Mouse (Mus musculus) embryonic facial prominence, embryonic 12.5 days (tissue): Measurements from ENCODE around the gene Gsn. TPM values are rescaled to one million over a fixed set of nuclear protein-coding genes. Genes with fewer than 3 reads are reported as not detected.

Source experiments
- ATAC-seq: fragments of 200-750 bp; cut with Nextera tagmentation; 2 replicates; pipeline ENCODE4 v1.8.0; 2017; ENCODE audit not compliant: insufficient number of reproducible peaks, insufficient read depth, low FRiP score, low TSS enrichment
- H3K27ac ChIP-seq: fragments of 300-500 bp; sonication (generic); 2 replicates; pipeline ENCODE4 v1.5.1; 2016; ENCODE audit warnings: mild to moderate bottlenecking
- H3K27me3 ChIP-seq: fragments of 300-500 bp; sonication (generic); 2 replicates; pipeline ENCODE4 v1.6.1; 2016; ENCODE audit warnings: mild to moderate bottlenecking, moderate library complexity
- H3K36me3 ChIP-seq: fragments of 300-500 bp; sonication (generic); 2 replicates; pipeline ENCODE4 v1.6.1; 2016; ENCODE audit warnings: mild to moderate bottlenecking
- H3K4me1 ChIP-seq: fragments of 300-500 bp; sonication (generic); 2 replicates; pipeline ENCODE4 v1.6.1; 2016
- H3K4me2 ChIP-seq: fragments of 300-500 bp; sonication (generic); replicated peaks from 2 replicates; pipeline ENCODE4 v1.6.1; 2016; ENCODE audit warnings: mild to moderate bottlenecking, moderate library complexity
- H3K4me3 ChIP-seq: fragments of 300-500 bp; sonication (generic); 2 replicates; pipeline ENCODE4 v1.5.1; 2016; ENCODE audit warnings: mild to moderate bottlenecking
- H3K9ac ChIP-seq: fragments of 300-500 bp; sonication (generic); 2 replicates; pipeline ENCODE4 v1.6.1; 2016; ENCODE audit warnings: mild to moderate bottlenecking, moderate library complexity
- H3K9me3 ChIP-seq: fragments of 300-500 bp; sonication (generic); 2 replicates; pipeline ENCODE4 v1.6.1; 2016; ENCODE audit warnings: mild to moderate bottlenecking, moderate library complexity
- WGBS: fragments of 180-500 bp; shearing (Covaris S2); methylation state at CpG from one replicate; pipeline ENCODE4 v1.1.7; 2016; 5-methylcytosine and 5-hydroxymethylcytosine counted together
- polyA plus RNA-seq: library from polyadenylated mRNA; unstranded; fragments of >200 nt; fragmentation: Nextera tagmentation; extraction: Ambion mirVana; gene quantifications from 2 replicates; pipeline ENCODE4 v1.2.1, GENCODE M21; 2016

The Gsn gene
- polyA plus RNA-seq, 1 experiment from 2014 or later: 130 TPM

- no peak for ATAC-seq
- no peak overlapping the region for H3K27ac ChIP-seq
- H3K27me3 ChIP-seq: no peaks in the 10 kb centered on the region
- H3K4me2 ChIP-seq: no peak overlapping the region
- H3K9ac ChIP-seq: no peak overlapping the region
- H3K4me1 ChIP-seq: peaks cover 18% of the 10 kb centered on the region
- no peaks in the 10 kb centered on the region for H3K36me3 ChIP-seq
- no peak overlapping the region for H3K4me3 ChIP-seq
- no peaks in the 10 kb centered on the region for H3K9me3 ChIP-seq
Measured at GRCm38 (mm10) chr2:35333670-35334069, 77.5 kb downstream of the Gsn start.

- Histone ChIP-seq H3K4me1 (peaks cover 18% of the 10 kb centered on the region), H3K9ac (peak overlapping the region; percentile 68; the same call in 1 of the 2 replicates), H3K9me3 (no peaks in the 10 kb centered on the region), H3K4me3 (peak overlapping the region; percentile 71), H3K27me3 (no peaks in the 10 kb centered on the region), H3K4me2 (peak overlapping the region; percentile 98), H3K36me3 (no peaks in the 10 kb centered on the region), H3K27ac (no peak overlapping the region)
- WGBS: 3% methylated on average over 7 of the region's 7 CpGs
- no peak for ATAC-seq
Measured at GRCm38 (mm10) chr2:35335620-35336019, 79.4 kb downstream of the Gsn start.

- H3K4me2 ChIP-seq: peak within 1 kb of the TSS; percentile 98
- peak within 1 kb of the TSS; percentile 86 for H3K27ac ChIP-seq
- no peaks in the 10 kb centered on the region for H3K36me3 ChIP-seq
- peak within 1 kb of the TSS; percentile 71 for H3K4me3 ChIP-seq
- H3K9ac ChIP-seq: peak within 1 kb of the TSS; percentile 68
- no peaks in the 10 kb centered on the region for H3K27me3 ChIP-seq
- H3K4me1 ChIP-seq: peaks cover 18% of the 10 kb centered on the region
- under 1% methylated on average over 45 of the region's 45 CpGs for WGBS
- peak; percentile 97 for ATAC-seq
- H3K9me3 ChIP-seq: no peaks in the 10 kb centered on the region
Measured at GRCm38 (mm10) chr2:35336388-35337280, 80.5 kb downstream of the Gsn start, which contains the start of gene Stom. Gene Stom (minus strand): TSS chr2:35336976.

- ATAC-seq: no peak
Measured at GRCm38 (mm10) chr2:35337419-35337818, 81.2 kb downstream of the Gsn start.

GRCm38 (mm10) chr2:35338036-35338435 lies 81.9 kb downstream of the Gsn start:
- Histone ChIP-seq H3K36me3 (no peaks in the 10 kb centered on the region), H3K27me3 (no peaks in the 10 kb centered on the region), H3K4me1 (peaks cover 18% of the 10 kb centered on the region), H3K9ac (no peak overlapping the region), H3K4me3 (no peak overlapping the region), H3K9me3 (no peaks in the 10 kb centered on the region), H3K4me2 (no peak overlapping the region), H3K27ac (0 out of 2 replicates have a peak overlapping the region, but pooled peaks have one; percentile 1)
- WGBS: 75% methylated on average over 1 of the region's 1 CpGs
- ATAC-seq: no peak

More at GRCm38 (mm10) chr2:35337419-35337818, 81.2 kb downstream of the Gsn start:
- WGBS: 45% methylated on average over 10 of the region's 10 CpGs
- Histone ChIP-seq H3K9me3 (no peaks in the 10 kb centered on the region), H3K27me3 (no peaks in the 10 kb centered on the region), H3K36me3 (no peaks in the 10 kb centered on the region), H3K4me3 (peak overlapping the region; percentile 71; the same call in 1 of the 2 replicates), H3K9ac (peak overlapping the region; percentile 68; the same call in 1 of the 2 replicates), H3K4me2 (peak overlapping the region; percentile 98), H3K4me1 (peaks cover 18% of the 10 kb centered on the region), H3K27ac (peak overlapping the region; percentile 86)

GRCm38 (mm10) chr2:35338707-35339106 lies 82.5 kb downstream of the Gsn start:
- Histone ChIP-seq H3K4me3 (no peak overlapping the region), H3K9ac (no peak overlapping the region), H3K4me2 (no peak overlapping the region), H3K9me3 (no peaks in the 10 kb centered on the region), H3K27ac (0 out of 2 replicates have a peak overlapping the region, but pooled peaks have one; percentile 1), H3K36me3 (no peaks in the 10 kb centered on the region), H3K27me3 (no peaks in the 10 kb centered on the region), H3K4me1 (peaks cover 18% of the 10 kb centered on the region)
- 79% methylated on average over 6 of the region's 6 CpGs for WGBS
- ATAC-seq: no peak

DNA sequence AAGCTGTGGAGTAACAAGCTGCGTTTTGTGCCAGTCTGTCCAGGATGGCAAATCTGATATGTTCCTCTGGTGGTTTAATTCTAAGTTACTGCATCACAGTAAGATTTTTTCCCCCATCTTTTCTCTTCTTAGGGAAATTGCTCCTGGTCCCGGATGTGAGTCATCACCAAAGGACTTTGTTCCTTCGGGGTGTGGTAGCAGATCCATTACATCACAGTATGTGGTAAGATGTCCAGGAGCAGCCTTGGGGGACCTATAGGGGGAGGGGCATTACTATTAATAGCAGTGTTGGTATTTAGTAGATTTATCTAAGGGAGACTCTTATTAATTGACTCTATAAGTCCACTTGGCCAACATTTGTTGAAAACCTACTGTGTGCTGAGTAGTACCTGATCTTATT lies 86.4 kb downstream of the Gsn start:
- ATAC-seq: no peak
- Histone ChIP-seq H3K27me3 (no peaks in the 10 kb centered on the region), H3K27ac (no peak overlapping the region), H3K4me3 (no peak overlapping the region), H3K9me3 (no peaks in the 10 kb centered on the region), H3K9ac (no peak overlapping the region), H3K4me1 (peaks cover 4% of the 10 kb centered on the region; the same call in 1 of the 2 replicates), H3K36me3 (no peaks in the 10 kb centered on the region), H3K4me2 (no peak overlapping the region)
- WGBS: 74% methylated on average over 3 of the region's 3 CpGs

DNA sequence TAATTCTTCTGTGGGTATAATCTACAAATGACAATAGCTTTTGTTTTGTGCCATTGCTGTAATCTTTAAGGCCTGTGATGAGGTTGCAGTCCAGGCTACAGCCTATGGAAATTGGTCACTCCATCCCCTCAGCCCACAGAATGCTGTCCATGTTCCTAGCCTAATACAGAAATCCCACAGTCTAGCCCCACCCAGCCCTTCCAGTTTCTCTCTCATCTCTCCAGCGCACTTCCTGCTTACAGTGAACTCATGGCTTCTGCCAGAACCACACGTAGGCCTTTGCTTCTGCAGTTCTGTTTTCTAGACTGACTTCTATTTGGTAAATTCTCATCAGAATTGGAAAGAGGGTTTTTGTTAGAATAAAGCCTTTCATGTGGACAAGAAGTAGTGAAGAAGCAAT lies 89.8 kb downstream of the Gsn start:
- Histone ChIP-seq H3K4me3 (no peak overlapping the region), H3K9ac (no peak overlapping the region), H3K9me3 (no peaks in the 10 kb centered on the region), H3K36me3 (no peaks in the 10 kb centered on the region), H3K4me1 (no peaks in the 10 kb centered on the region), H3K4me2 (no peak overlapping the region), H3K27ac (no peak overlapping the region), H3K27me3 (no peaks in the 10 kb centered on the region)
- no peak for ATAC-seq
- 74% methylated on average over 2 of the region's 2 CpGs for WGBS

DNA sequence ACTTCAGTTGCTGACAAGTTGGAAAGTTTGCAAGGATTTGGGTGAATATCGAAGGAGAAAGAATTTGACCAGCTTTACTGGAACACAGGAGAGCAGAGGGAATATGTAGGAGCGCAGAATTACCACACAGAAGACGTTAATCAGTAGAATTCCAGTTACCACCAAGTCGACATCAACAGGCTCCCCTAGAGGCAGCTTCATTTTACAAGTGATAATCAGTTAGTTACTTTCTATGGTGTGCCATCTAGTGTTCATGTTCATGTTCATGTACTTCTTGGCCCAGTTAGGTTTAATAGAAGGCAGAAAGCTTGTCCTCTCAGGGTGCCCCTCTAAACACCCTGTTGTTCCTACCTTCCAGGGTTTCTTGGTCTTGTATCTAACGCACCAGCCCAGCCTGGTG lies 93.0 kb downstream of the Gsn start:
- Histone ChIP-seq H3K27ac (no peak overlapping the region), H3K27me3 (no peaks in the 10 kb centered on the region), H3K36me3 (no peaks in the 10 kb centered on the region), H3K4me1 (no peaks in the 10 kb centered on the region), H3K9me3 (no peaks in the 10 kb centered on the region), H3K4me2 (no peak overlapping the region), H3K4me3 (no peak overlapping the region), H3K9ac (no peak overlapping the region)
- ATAC-seq: no peak
- WGBS: 69% methylated on average over 5 of the region's 5 CpGs

Other genes with a start within 250 kb of the Gsn start
- gene Hc, start 194.9 kb upstream of the Gsn start, polyA plus RNA-seq: 0.10 and 0.25 TPM in 2 replicates
- 0.19 and 0.55 TPM in 2 replicates for gene AI182371, start 154.8 kb upstream of the Gsn start, polyA plus RNA-seq
- gene Cntrl, start 146.9 kb upstream of the Gsn start, polyA plus RNA-seq: 28.7 and 31.2 TPM in 2 replicates
- gene Rab14, start 55.3 kb upstream of the Gsn start, polyA plus RNA-seq: 317 and 329 TPM in 2 replicates
- gene Stom, start 80.6 kb downstream of the Gsn start, polyA plus RNA-seq: 24.1 and 25.2 TPM in 2 replicates
- gene 4930568D16Rik, start 111.3 kb downstream of the Gsn start, polyA plus RNA-seq: not detected in 2 replicates
- not detected in 2 replicates for gene 4930402F06Rik, start 140.8 kb downstream of the Gsn start, polyA plus RNA-seq
- gene Ggta1, start 206.9 kb downstream of the Gsn start, polyA plus RNA-seq: 9.8 and 10.8 TPM in 2 replicates